Mouse (Mus musculus) heart, postnatal 0 days (tissue): ENCODE measurements around the gene Grin2a. TPM values are rescaled to one million over a fixed set of nuclear protein-coding genes. Genes with fewer than 3 reads are reported as not detected.

ENCODE experiments used
- ATAC-seq: fragments of 200-750 bp; cut with Nextera tagmentation; 2 replicates; pipeline ENCODE4 v1.8.0; 2017; ENCODE audit warnings: low read depth, moderate number of reproducible peaks, moderate library complexity; ENCODE audit not compliant: insufficient read depth
- DNase-seq: peaks from one replicate; pipeline ENCODE4 v3.0.0-alpha.2; 2016; ENCODE audit warnings: low spot score
- H3K27ac ChIP-seq: fragments of 300-500 bp; sonication (generic); 2 replicates; pipeline ENCODE4 v1.5.1; 2014; ENCODE audit warnings: low read depth, mild to moderate bottlenecking
- H3K27me3 ChIP-seq: fragments of 300-500 bp; sonication (generic); 2 replicates; pipeline ENCODE4 v1.6.1; 2014; ENCODE audit warnings: low read length, mixed read lengths; ENCODE audit not compliant: control insufficient read depth, insufficient read depth
- H3K36me3 ChIP-seq: fragments of 300-500 bp; sonication (generic); replicated peaks from 2 replicates; pipeline ENCODE4 v1.6.1; 2014; ENCODE audit warnings: low read length, mixed read lengths; ENCODE audit not compliant: control insufficient read depth, insufficient read depth
- H3K4me1 ChIP-seq: fragments of 300-500 bp; sonication (generic); 2 replicates; pipeline ENCODE4 v1.6.1; 2014; ENCODE audit warnings: antibody characterized with exemption; ENCODE audit not compliant: control insufficient read depth, insufficient read depth
- H3K4me2 ChIP-seq: fragments of 300-500 bp; sonication (generic); 2 replicates; pipeline ENCODE4 v1.6.1; 2014; ENCODE audit warnings: low read depth, mild to moderate bottlenecking, low read length, moderate library complexity
- H3K4me3 ChIP-seq: fragments of 300-500 bp; sonication (generic); 2 replicates; pipeline ENCODE4 v1.5.1; 2014; ENCODE audit warnings: low read depth, low read length
- H3K9ac ChIP-seq: fragments of 300-500 bp; sonication (generic); replicated peaks from 2 replicates; pipeline ENCODE4 v1.6.1; 2014; ENCODE audit warnings: low read depth, low read length, mixed read lengths
- H3K9me3 ChIP-seq: fragments of 300-500 bp; sonication (generic); replicated peaks from 2 replicates; pipeline ENCODE4 v1.6.1; 2016; ENCODE audit warnings: low read length; ENCODE audit not compliant: control insufficient read depth
- CTCF ChIP-seq: IDR thresholded peaks from 2 replicates; pipeline ENCODE4 v1.5.1; 2016; ENCODE audit warnings: antibody characterized with exemption, control low read depth, low read depth
- EP300 ChIP-seq: IDR thresholded peaks from 2 replicates; pipeline ENCODE4 v1.6.1; 2016; ENCODE audit warnings: antibody characterized with exemption, low read depth
- WGBS: fragments of 180-500 bp; shearing (Covaris S2); extraction: QIAGEN DNeasy Blood & Tissue Kit; methylation state at CpG from one replicate; pipeline ENCODE4 v1.1.7; 2014; 5-methylcytosine and 5-hydroxymethylcytosine counted together
- polyA plus RNA-seq: library from polyadenylated mRNA; unstranded; fragments of >200 nt; fragmentation: Nextera tagmentation; extraction: Ambion mirVana; gene quantifications from 2 replicates; pipeline ENCODE4 v1.2.1, GENCODE M21; 2015
- total RNA-seq: library from RNA; depleted of rRNA; stranded (reverse); fragments of >200 nt; gene quantifications from 2 replicates; pipeline ENCODE4 v1.2.3, GENCODE M21; 2014; ENCODE audit warnings: low replicate concordance

The Grin2a gene
- total and polyA plus RNA-seq, 2 experiments from 2014 or later: 0.15 to 0.38 TPM

- no peak overlapping the region for H3K4me3 ChIP-seq
These were observed 3.1 kb downstream of the Grin2a start for GRCm38 (mm10) chr16:9992076-9992772.

GRCm38 (mm10) chr16:9985041-9985440 lies 10.3 kb downstream of the Grin2a start:
- H3K9ac ChIP-seq: no peak overlapping the region
- 36% methylated on average over 3 of the region's 3 CpGs for WGBS
- no peak overlapping the region for H3K4me2 ChIP-seq
- no peak for ATAC-seq
- no peak for DNase-seq
- H3K27me3 ChIP-seq: no peaks in the 10 kb centered on the region
- no peak for TF ChIP-seq EP300
- no peak for TF ChIP-seq CTCF
- H3K4me3 ChIP-seq: no peak overlapping the region
- no peak overlapping the region for H3K27ac ChIP-seq
- H3K36me3 ChIP-seq: no peaks in the 10 kb centered on the region
- no peaks in the 10 kb centered on the region for H3K4me1 ChIP-seq
- no peaks in the 10 kb centered on the region for H3K9me3 ChIP-seq

More at GRCm38 (mm10) chr16:9992076-9992772, 3.1 kb downstream of the Grin2a start:
- Histone ChIP-seq H3K4me1 (no peaks in the 10 kb centered on the region), H3K27me3 (peaks cover 60% of the 10 kb centered on the region), H3K27ac (no peak overlapping the region), H3K9ac (no peak overlapping the region), H3K4me2 (no peak overlapping the region), H3K9me3 (no peaks in the 10 kb centered on the region), H3K36me3 (no peaks in the 10 kb centered on the region)
- ATAC-seq (no peak), DNase-seq (no peak)
- no peak for TF ChIP-seq CTCF
- no peak for TF ChIP-seq EP300
- 18% methylated on average over 34 of the region's 34 CpGs for WGBS

GRCm38 (mm10) chr16:9980641-9981040 lies 14.7 kb downstream of the Grin2a start:
- no peak overlapping the region for H3K4me3 ChIP-seq
- H3K9ac ChIP-seq: no peak overlapping the region
- TF ChIP-seq CTCF: no peak
- TF ChIP-seq EP300: no peak
- no peak for ATAC-seq
- H3K36me3 ChIP-seq: no peaks in the 10 kb centered on the region
- no peak overlapping the region for H3K27ac ChIP-seq
- WGBS: 41% methylated on average over 2 of the region's 2 CpGs
- no peak overlapping the region for H3K4me2 ChIP-seq
- H3K4me1 ChIP-seq: no peaks in the 10 kb centered on the region
- H3K9me3 ChIP-seq: no peaks in the 10 kb centered on the region
- no peak for DNase-seq
- no peaks in the 10 kb centered on the region for H3K27me3 ChIP-seq

- Histone ChIP-seq H3K4me2 (no peak overlapping the region), H3K4me3 (no peak overlapping the region), H3K36me3 (no peaks in the 10 kb centered on the region), H3K9ac (no peak overlapping the region), H3K9me3 (no peaks in the 10 kb centered on the region), H3K27ac (no peak overlapping the region), H3K27me3 (no peaks in the 10 kb centered on the region), H3K4me1 (no peaks in the 10 kb centered on the region)
- ATAC-seq: no peak
- 57% methylated on average over 2 of the region's 2 CpGs for WGBS
- TF ChIP-seq CTCF (no peak), EP300 (no peak)
- no peak for DNase-seq
These were observed 17.2 kb downstream of the Grin2a start for GRCm38 (mm10) chr16:9978173-9978572.

- DNase-seq (no peak), ATAC-seq (no peak)
- H3K9me3 ChIP-seq: no peaks in the 10 kb centered on the region
- no peaks in the 10 kb centered on the region for H3K4me1 ChIP-seq
- no peaks in the 10 kb centered on the region for H3K36me3 ChIP-seq
- WGBS: 87% methylated on average over 3 of the region's 3 CpGs
- TF ChIP-seq CTCF (no peak), EP300 (no peak)
- H3K4me2 ChIP-seq: no peak overlapping the region
- H3K27me3 ChIP-seq: no peaks in the 10 kb centered on the region
- H3K4me3 ChIP-seq: no peak overlapping the region
- no peak overlapping the region for H3K27ac ChIP-seq
- no peak overlapping the region for H3K9ac ChIP-seq
These were observed 22.7 kb downstream of the Grin2a start for GRCm38 (mm10) chr16:9972705-9973104.

- ATAC-seq (no peak), DNase-seq (no peak)
- no peaks in the 10 kb centered on the region for H3K27me3 ChIP-seq
- no peaks in the 10 kb centered on the region for H3K4me1 ChIP-seq
- no peak overlapping the region for H3K4me2 ChIP-seq
- TF ChIP-seq EP300: no peak
- no peak for TF ChIP-seq CTCF
- no peak overlapping the region for H3K27ac ChIP-seq
- no peak overlapping the region for H3K4me3 ChIP-seq
- no peaks in the 10 kb centered on the region for H3K36me3 ChIP-seq
- H3K9ac ChIP-seq: no peak overlapping the region
- H3K9me3 ChIP-seq: no peaks in the 10 kb centered on the region
- WGBS: 55% methylated on average over 6 of the region's 6 CpGs
These were observed 30.9 kb downstream of the Grin2a start for GRCm38 (mm10) chr16:9964469-9964868.
